Mouse (Mus musculus) hindbrain, embryonic 14.5 days (tissue): ENCODE measurements around the gene Pisd. TPM values are rescaled to one million over a fixed set of nuclear protein-coding genes. Genes with fewer than 3 reads are reported as not detected.

Source experiments
- ATAC-seq: fragments of 200-750 bp; cut with Nextera tagmentation; 2 replicates; pipeline ENCODE4 v1.8.0; 2017; ENCODE audit warnings: moderate number of reproducible peaks, mild to moderate bottlenecking, moderate TSS enrichment, moderate library complexity; ENCODE audit not compliant: low FRiP score
- DNase-seq: peaks from one replicate; pipeline ENCODE4 v3.0.0-alpha.2; 2015; ENCODE audit warnings: low spot score
- H3K27ac ChIP-seq: fragments of 300-500 bp; sonication (generic); 2 replicates; pipeline ENCODE4 v1.5.1; 2014; ENCODE audit warnings: mild to moderate bottlenecking, moderate library complexity
- H3K27me3 ChIP-seq: fragments of 300-500 bp; sonication (generic); 2 replicates; pipeline ENCODE4 v1.6.1; 2014; ENCODE audit warnings: mild to moderate bottlenecking, low read length, mixed read lengths; ENCODE audit not compliant: control insufficient read depth, insufficient read depth
- H3K36me3 ChIP-seq: fragments of 300-500 bp; sonication (generic); replicated peaks from 2 replicates; pipeline ENCODE4 v1.6.1; 2014; ENCODE audit not compliant: control insufficient read depth, insufficient read depth
- H3K4me1 ChIP-seq: fragments of 300-500 bp; sonication (generic); replicated peaks from 2 replicates; pipeline ENCODE4 v1.6.1; 2014; ENCODE audit warnings: antibody characterized with exemption, low read length, mixed read lengths; ENCODE audit not compliant: control insufficient read depth, insufficient read depth
- H3K4me2 ChIP-seq: fragments of 300-500 bp; sonication (generic); replicated peaks from 2 replicates; pipeline ENCODE4 v1.6.1; 2014; ENCODE audit warnings: mild to moderate bottlenecking, moderate library complexity
- H3K4me3 ChIP-seq: fragments of 300-500 bp; sonication (generic); replicated peaks from 2 replicates; pipeline ENCODE4 v1.5.1; 2014; ENCODE audit warnings: mild to moderate bottlenecking, low read length
- H3K9ac ChIP-seq: fragments of 300-500 bp; sonication (generic); 2 replicates; pipeline ENCODE4 v1.6.1; 2014
- H3K9me3 ChIP-seq: fragments of 300-500 bp; sonication (generic); 2 replicates; pipeline ENCODE4 v1.6.1; 2016; ENCODE audit warnings: low read length; ENCODE audit not compliant: control insufficient read depth
- WGBS: fragments of 180-500 bp; shearing (Covaris S2); extraction: QIAGEN DNeasy Blood & Tissue Kit; methylation state at CpG from one replicate; pipeline ENCODE4 v1.1.7; 2014; 5-methylcytosine and 5-hydroxymethylcytosine counted together
- polyA plus RNA-seq: library from polyadenylated mRNA; unstranded; fragments of >200 nt; fragmentation: Nextera tagmentation; extraction: Ambion mirVana; gene quantifications from 2 replicates; pipeline ENCODE4 v1.2.1, GENCODE M21; 2014

Pisd gene
- polyA plus RNA-seq, 1 experiment from 2014 or later, result 93.6 TPM

DNA sequence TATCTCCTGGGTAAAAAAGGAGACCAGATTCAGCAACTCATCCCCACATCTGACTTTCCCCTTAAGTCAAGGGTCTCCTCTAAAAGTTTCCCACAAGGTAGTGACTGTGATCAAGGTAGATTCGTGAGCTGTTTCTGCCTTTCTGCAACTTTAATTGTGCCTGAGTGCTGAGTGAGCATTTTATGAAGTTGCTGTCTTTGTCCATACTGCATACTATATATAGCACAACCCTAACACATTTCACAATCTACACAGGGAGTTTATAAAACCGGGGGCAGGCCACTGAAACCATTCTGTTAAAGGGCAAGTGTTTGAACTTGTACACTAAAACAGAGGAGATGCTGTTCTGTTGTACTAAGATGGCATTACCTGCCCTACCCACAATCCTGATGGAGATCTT is 92.0 kb downstream of the Pisd start:
- H3K9me3 ChIP-seq, result no peaks in the 10 kb centered on the region
- 64% methylated on average over 2 of the region's 2 CpGs for WGBS
- H3K27me3 ChIP-seq, result no peaks in the 10 kb centered on the region
- no peaks in the 10 kb centered on the region for H3K36me3 ChIP-seq
- no peak overlapping the region for H3K9ac ChIP-seq
- DNase-seq (no peak), ATAC-seq (no peak)
- H3K4me1 ChIP-seq, result no peaks in the 10 kb centered on the region
- H3K4me3 ChIP-seq, result no peak overlapping the region
- H3K4me2 ChIP-seq, result no peak overlapping the region
- H3K27ac ChIP-seq, result no peak overlapping the region

Other genes with a start within 250 kb of the Pisd start
- gene Yes1, start 174.5 kb downstream of the Pisd start, polyA plus RNA-seq, result 25.0 and 27.2 TPM in 2 replicates
- gene Gm20671, start 41.5 kb upstream of the Pisd start, polyA plus RNA-seq, result not detected in 2 replicates
- gene Prr14l, start 68.6 kb upstream of the Pisd start, polyA plus RNA-seq, result 9.9 and 14.9 TPM in 2 replicates
- 27.2 and 27.7 TPM in 2 replicates for gene Depdc5, start 78.1 kb upstream of the Pisd start, polyA plus RNA-seq
- 745 and 907 TPM in 2 replicates for gene Ywhah, start 233.2 kb upstream of the Pisd start, polyA plus RNA-seq